Mouse (Mus musculus): Measurements from ENCODE around the gene Akr1cl. TPM values are rescaled to one million over a fixed set of nuclear protein-coding genes. Genes with fewer than 3 reads are reported as not detected.
"Not testable (repeated sequence)": the region's sequence is repeated elsewhere in the genome, so short reads cannot be mapped to it uniquely, and the experiment has no call there.

The Akr1cl gene
- polyA plus RNA-seq (2012; ENCODE audit: insufficient read depth, low replicate concordance), result not detected in 2 replicates

DNA sequence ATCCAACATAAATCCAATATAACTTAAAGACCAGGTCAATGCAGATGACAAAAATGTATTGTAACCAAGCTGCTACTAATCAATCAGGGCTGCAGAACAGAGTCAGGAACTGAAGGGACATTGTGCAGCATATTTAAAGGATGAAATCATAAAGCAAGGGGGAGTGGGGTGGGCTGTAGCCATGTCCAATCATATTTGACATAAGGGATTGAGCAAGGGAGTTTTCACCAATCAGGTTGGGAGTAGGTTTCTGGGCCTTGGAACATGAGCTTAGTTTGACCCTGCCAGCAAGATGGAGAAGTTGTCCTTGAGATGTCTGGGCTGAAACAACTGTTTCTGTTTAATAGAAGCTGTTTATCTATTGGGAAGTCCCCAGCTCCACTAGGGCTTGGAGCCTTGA lies at the start of gene Akr1cl:
Gene Akr1cl, minus strand, starts transcription at position 119 of the 400 bp plus-strand sequence.
- Histone ChIP-seq H3K4me1 (no peaks in the 10 kb centered on the region), H3K36me3 (replicated peaks; ENCODE audit: low read length) (no peaks in the 10 kb centered on the region), H3K27me3 (replicated peaks) (no peaks in the 10 kb centered on the region), H3K9me3 (no peaks in the 10 kb centered on the region), H3K4me3 (replicated peaks) (no peak within 1 kb of the TSS)
- no peak for TF ChIP-seq GATA1 (IDR thresholded peaks at IDR 0.05; ENCODE audit: borderline replicate concordance, low read length)
- no peak for TF ChIP-seq FLI1 (IDR thresholded peaks at IDR 0.05; ENCODE audit: low read length)

DNA sequence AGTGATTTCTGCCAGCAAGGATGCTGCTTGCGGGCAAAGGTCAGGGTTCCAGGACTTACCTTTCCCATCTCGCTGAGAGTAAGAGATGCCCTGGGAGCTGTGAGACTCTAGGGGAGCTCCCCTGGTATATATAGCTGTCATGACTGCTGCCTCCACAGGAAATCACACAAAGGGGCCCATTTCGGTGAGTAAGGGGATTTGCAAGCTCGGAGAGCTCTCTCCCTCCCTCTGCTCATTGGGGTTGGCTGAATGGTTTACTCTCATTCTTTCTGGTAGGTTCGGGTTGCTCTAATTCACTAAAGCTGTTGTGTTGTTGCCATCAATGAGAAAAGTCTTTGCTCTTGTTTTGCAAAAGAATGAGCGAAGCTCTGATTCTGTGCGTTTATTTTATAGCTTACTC lies 49.6 kb upstream of the Akr1cl start, which contains the start of gene Crygb:
Gene Crygb, minus strand, starts transcription at position 101 of the 400 bp plus-strand sequence.
- Histone ChIP-seq H3K36me3 (replicated peaks; ENCODE audit: low read length) (no peaks in the 10 kb centered on the region), H3K27me3 (replicated peaks) (peaks cover 2% of the 10 kb centered on the region), H3K4me1 (no peaks in the 10 kb centered on the region), H3K4me3 (replicated peaks) (no peak within 1 kb of the TSS), H3K9me3 (0 out of 2 replicates have a peak, but pooled peaks cover 2% of the 10 kb centered on the region)
- TF ChIP-seq FLI1 (IDR thresholded peaks at IDR 0.05; ENCODE audit: low read length) (no peak), GATA1 (IDR thresholded peaks at IDR 0.05; ENCODE audit: borderline replicate concordance, low read length) (no peak)

DNA sequence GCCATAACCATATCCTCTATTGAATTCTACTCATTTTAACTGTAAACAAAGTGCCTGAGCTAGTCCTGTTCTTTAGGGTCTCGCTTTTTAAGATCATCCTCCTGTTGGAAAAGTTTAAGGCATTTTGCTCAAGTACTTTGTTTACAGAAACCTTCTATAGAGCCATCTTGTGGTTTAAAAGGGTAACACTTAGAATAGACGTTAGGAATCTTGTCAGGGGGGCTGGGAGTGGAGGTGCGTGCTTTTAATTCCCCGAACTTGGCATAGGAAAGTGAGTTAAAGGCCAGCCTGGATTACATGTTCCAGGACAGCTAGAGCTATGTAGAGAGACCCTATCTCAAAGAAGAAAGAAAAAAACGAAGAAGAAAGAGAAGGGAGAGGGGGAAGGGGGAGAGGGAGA lies 43.0 kb upstream of the Akr1cl start:
- H3K4me1 ChIP-seq, result no peaks in the 10 kb centered on the region
- 0 out of 2 replicates have a peak, but pooled peaks cover 2% of the 10 kb centered on the region for H3K9me3 ChIP-seq
- H3K4me3 ChIP-seq (replicated peaks), result no peak overlapping the region
- no peak for TF ChIP-seq FLI1 (IDR thresholded peaks at IDR 0.05; ENCODE audit: low read length)
- TF ChIP-seq GATA1 (IDR thresholded peaks at IDR 0.05; ENCODE audit: borderline replicate concordance, low read length), result no peak
- no peaks in the 10 kb centered on the region for H3K27me3 ChIP-seq (replicated peaks)
- H3K36me3 ChIP-seq (replicated peaks; ENCODE audit: low read length), result no peaks in the 10 kb centered on the region

DNA sequence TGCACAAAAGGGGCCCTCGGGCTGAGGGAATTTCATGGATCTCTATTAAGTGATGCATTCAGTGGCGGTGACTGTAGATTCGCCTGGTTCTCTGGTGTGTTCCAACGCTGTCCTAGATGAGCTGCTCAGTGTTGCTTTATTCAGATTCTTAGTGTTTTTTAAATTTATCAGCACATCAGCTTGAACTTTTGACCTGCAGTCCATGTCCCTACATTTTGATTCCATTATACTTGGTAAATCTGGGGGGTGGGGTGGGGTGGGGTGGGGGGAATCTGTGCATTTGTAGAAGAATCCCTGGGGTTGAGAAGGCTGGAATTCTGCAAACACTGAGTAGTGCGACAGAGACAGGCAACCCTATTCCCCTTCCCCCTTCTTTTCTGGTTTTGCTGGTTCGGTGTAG lies 41.0 kb upstream of the Akr1cl start, which contains the start of gene Crygc:
Gene Crygc, minus strand, starts transcription at position 101 of the 400 bp plus-strand sequence.
- no peaks in the 10 kb centered on the region for H3K27me3 ChIP-seq (replicated peaks)
- TF ChIP-seq FLI1 (IDR thresholded peaks at IDR 0.05; ENCODE audit: low read length) (no peak), GATA1 (IDR thresholded peaks at IDR 0.05; ENCODE audit: borderline replicate concordance, low read length) (no peak)

DNA sequence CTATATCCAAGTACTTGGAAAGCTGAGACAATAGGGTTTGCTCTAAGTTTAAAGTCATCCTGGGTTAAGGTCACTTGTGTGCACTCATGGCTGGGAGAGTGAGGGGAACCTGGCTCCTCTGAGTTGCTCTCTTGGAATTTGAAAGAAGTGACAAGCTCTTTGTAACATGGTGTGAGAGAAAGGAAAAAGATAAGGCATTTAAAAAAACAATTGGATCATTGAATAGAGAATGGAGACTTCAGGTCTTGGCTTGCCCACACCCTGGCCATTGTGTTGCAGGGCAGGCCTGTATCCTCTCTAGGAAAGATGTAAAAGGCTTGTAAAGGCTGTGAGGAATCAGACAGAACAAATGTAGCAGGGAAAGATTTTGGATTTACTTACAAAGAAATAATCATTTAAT lies 35.3 kb upstream of the Akr1cl start:
- TF ChIP-seq FLI1 (IDR thresholded peaks at IDR 0.05; ENCODE audit: low read length), result no peak
- TF ChIP-seq GATA1 (IDR thresholded peaks at IDR 0.05; ENCODE audit: borderline replicate concordance, low read length), result no peak
- H3K9me3 ChIP-seq, result peaks cover 4% of the 10 kb centered on the region
- H3K4me3 ChIP-seq (replicated peaks), result no peak overlapping the region
- no peaks in the 10 kb centered on the region for H3K27me3 ChIP-seq (replicated peaks)
- no peaks in the 10 kb centered on the region for H3K4me1 ChIP-seq
- no peaks in the 10 kb centered on the region for H3K36me3 ChIP-seq (replicated peaks; ENCODE audit: low read length)

More for the DNA sequence above, 41.0 kb upstream of the Akr1cl start, which contains the start of gene Crygc:
- no peak within 1 kb of the TSS for H3K4me3 ChIP-seq (replicated peaks)
- H3K36me3 ChIP-seq (replicated peaks; ENCODE audit: low read length), result no peaks in the 10 kb centered on the region
- H3K9me3 ChIP-seq, result no peaks in the 10 kb centered on the region
- no peaks in the 10 kb centered on the region for H3K4me1 ChIP-seq

DNA sequence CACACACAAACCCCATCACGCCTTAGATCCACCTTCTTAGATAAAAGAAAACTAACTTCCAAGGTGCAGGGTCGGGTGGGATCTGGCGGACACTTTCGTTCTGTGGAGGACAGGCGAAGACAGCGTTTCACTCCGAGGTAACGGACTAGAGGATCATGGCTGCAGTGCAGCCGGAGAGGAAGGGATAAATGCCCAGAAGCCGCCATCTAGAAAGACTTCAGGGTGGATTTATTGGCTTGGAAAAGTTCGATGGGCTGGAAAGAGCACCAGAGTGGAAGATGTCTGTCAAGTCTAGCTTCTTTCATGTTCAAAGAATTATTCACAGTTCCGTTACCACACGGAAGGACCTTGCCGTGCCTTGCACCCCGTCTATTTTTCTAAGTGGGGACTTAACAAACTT lies 31.6 kb upstream of the Akr1cl start:
- no peaks in the 10 kb centered on the region for H3K4me1 ChIP-seq

DNA sequence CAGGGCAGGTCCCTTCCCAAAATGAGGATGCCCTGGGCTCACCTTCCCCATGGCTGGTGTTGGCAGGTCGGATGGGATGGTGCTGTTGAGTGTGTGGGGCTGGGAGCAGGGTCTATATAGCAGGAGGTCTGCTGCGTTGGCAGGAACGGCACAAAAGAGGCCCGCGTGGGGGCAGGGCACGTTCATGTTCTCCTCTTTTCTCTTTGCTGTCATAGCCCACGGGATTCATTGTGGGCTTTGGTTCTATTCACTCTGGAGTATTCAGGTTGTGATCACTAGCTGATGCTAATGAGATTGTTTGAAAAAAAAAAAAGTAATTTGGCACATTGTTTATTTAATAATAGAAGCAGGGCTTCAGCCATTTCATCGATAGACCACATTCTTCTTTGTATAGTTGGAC lies 30.8 kb upstream of the Akr1cl start, which contains the start of gene Crygd:
Gene Crygd, minus strand, starts transcription at position 101 of the 400 bp plus-strand sequence.
- Histone ChIP-seq H3K27me3 (replicated peaks) (no peaks in the 10 kb centered on the region), H3K9me3 (peaks cover 4% of the 10 kb centered on the region), H3K4me1 (no peaks in the 10 kb centered on the region), H3K4me3 (replicated peaks) (no peak within 1 kb of the TSS), H3K36me3 (replicated peaks; ENCODE audit: low read length) (no peaks in the 10 kb centered on the region)
- TF ChIP-seq GATA1 (IDR thresholded peaks at IDR 0.05; ENCODE audit: borderline replicate concordance, low read length), result no peak

More for the DNA sequence above, 31.6 kb upstream of the Akr1cl start:
- H3K36me3 ChIP-seq (replicated peaks; ENCODE audit: low read length), result no peaks in the 10 kb centered on the region
- no peak overlapping the region for H3K4me3 ChIP-seq (replicated peaks)
- peaks cover 4% of the 10 kb centered on the region for H3K9me3 ChIP-seq
- no peaks in the 10 kb centered on the region for H3K27me3 ChIP-seq (replicated peaks)
- TF ChIP-seq FLI1 (IDR thresholded peaks at IDR 0.05; ENCODE audit: low read length) (no peak), GATA1 (IDR thresholded peaks at IDR 0.05; ENCODE audit: borderline replicate concordance, low read length) (no peak)

DNA sequence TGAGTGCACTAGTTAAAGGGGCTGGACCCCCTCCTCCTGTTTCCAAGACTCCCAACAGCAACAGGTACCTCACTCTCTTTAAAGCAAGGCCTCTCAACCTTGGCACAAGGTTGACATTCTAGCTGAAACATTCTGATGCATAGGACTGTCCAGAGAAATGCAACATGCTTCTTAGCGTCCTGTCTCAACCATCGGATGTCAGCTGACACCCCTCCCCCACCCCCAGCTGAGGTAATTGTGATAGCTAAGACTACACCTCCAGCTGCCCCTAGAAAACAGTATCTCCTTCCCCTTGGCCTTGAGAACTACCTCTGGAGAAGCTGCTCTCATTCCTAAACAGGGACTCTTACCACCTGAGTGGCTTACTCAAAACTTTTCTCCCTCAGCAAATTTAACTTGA lies 19.6 kb upstream of the Akr1cl start:
- TF ChIP-seq GATA1 (IDR thresholded peaks at IDR 0.05; ENCODE audit: borderline replicate concordance, low read length), result no peak
- no peak for TF ChIP-seq FLI1 (IDR thresholded peaks at IDR 0.05; ENCODE audit: low read length)
- Histone ChIP-seq H3K4me3 (replicated peaks) (no peak overlapping the region), H3K36me3 (replicated peaks; ENCODE audit: low read length) (no peaks in the 10 kb centered on the region)

DNA sequence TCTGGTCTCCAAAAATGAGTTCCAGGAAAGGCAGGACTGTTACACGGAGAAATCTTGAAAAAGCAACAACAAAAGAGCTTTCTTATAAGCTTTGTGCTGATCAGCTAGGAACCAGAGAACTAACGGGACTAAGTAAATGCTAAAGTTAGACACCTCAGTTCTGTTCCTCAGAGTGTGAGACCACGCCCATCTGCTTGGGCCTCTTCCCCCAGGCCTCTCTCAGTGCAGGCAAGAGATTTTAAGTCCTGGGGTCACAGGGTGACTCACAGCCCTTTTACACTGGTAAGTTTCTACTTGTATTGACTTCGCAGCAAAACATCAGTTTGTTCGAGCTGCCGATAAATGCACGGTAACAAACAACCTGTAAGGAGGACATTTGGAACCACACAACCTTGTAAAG lies 19.1 kb upstream of the Akr1cl start:
- Histone ChIP-seq H3K36me3 (replicated peaks; ENCODE audit: low read length) (no peaks in the 10 kb centered on the region), H3K4me1 (peaks cover 9% of the 10 kb centered on the region), H3K27me3 (replicated peaks) (peaks cover 3% of the 10 kb centered on the region), H3K4me3 (replicated peaks) (no peak overlapping the region), H3K9me3 (peaks cover 5% of the 10 kb centered on the region; the same call in 1 of the 2 replicates)
- TF ChIP-seq FLI1 (IDR thresholded peaks at IDR 0.05; ENCODE audit: low read length) (no peak), GATA1 (IDR thresholded peaks at IDR 0.05; ENCODE audit: borderline replicate concordance, low read length) (no peak)

More for the DNA sequence above, 19.6 kb upstream of the Akr1cl start:
- Histone ChIP-seq H3K9me3 (peaks cover 5% of the 10 kb centered on the region; the same call in 1 of the 2 replicates), H3K4me1 (peaks cover 9% of the 10 kb centered on the region), H3K27me3 (replicated peaks) (peaks cover 3% of the 10 kb centered on the region)

DNA sequence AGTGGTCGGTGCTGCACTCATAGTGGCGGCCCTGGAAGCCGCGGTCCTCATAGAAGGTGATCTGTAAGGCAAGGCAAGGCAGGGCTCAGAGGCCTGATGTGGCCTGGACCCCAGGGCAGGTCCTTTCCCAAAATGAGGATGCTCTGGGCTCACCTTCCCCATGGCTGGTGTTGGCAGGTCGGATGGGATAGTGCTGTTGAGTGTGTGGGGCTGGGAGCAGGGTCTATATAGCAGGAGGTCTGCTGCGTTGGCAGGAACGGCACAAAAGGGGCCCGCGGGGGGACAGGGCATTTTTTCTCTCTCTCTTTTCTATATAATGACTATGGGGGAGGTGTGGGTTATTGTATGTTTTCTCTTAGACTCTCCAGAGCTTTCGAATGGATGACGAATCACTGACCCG lies 18.4 kb upstream of the Akr1cl start, which contains the start of gene Cryge:
Gene Cryge, minus strand, starts transcription at position 198 of the 400 bp plus-strand sequence.
- H3K27me3 ChIP-seq (replicated peaks); H3K9me3 ChIP-seq; H3K4me3 ChIP-seq (replicated peaks); H3K4me1 ChIP-seq; H3K36me3 ChIP-seq (replicated peaks; ENCODE audit: low read length): not testable (repeated sequence)
